Mouse (Mus musculus): ENCODE results near the gene Cd83. TPM values are rescaled to one million over a fixed set of nuclear protein-coding genes. Genes with fewer than 3 reads are reported as not detected.

The Cd83 gene
- polyA plus RNA-seq, 1 experiment from 2014 or later = 18.1 TPM

GRCm38 (mm10) chr13:43819020-43819310, 34.4 kb downstream of the Cd83 start:
- Histone ChIP-seq H3K36me3 (no peaks in the 10 kb centered on the region), H3K27me3 (no peaks in the 10 kb centered on the region), H3K9me3 (no peaks in the 10 kb centered on the region), H3K4me3 (no peak overlapping the region), H3K4me1 (replicated peaks) (no peaks in the 10 kb centered on the region), H3K9ac (no peak overlapping the region), H3K4me2 (no peak overlapping the region), H3K27ac (no peak overlapping the region)
- no peak for ATAC-seq (ENCODE audit: low FRiP score)
- 86% methylated on average over 6 of the region's 6 CpGs for WGBS

GRCm38 (mm10) chr13:43820071-43820470, 35.5 kb downstream of the Cd83 start:
- no peak overlapping the region for H3K4me2 ChIP-seq
- H3K9me3 ChIP-seq = no peaks in the 10 kb centered on the region
- ATAC-seq (ENCODE audit: low FRiP score) = no peak
- no peak overlapping the region for H3K4me3 ChIP-seq
- no peaks in the 10 kb centered on the region for H3K36me3 ChIP-seq
- no peaks in the 10 kb centered on the region for H3K27me3 ChIP-seq
- H3K27ac ChIP-seq = no peak overlapping the region
- no peaks in the 10 kb centered on the region for H3K4me1 ChIP-seq (replicated peaks)
- 83% methylated on average over 8 of the region's 8 CpGs for WGBS
- no peak overlapping the region for H3K9ac ChIP-seq

- ATAC-seq (ENCODE audit: low FRiP score) = no peak
- H3K9ac ChIP-seq = no peak overlapping the region
Measured at GRCm38 (mm10) chr13:43822306-43822705, 37.7 kb downstream of the Cd83 start.

GRCm38 (mm10) chr13:43828648-43829047, 44.1 kb downstream of the Cd83 start:
- no peak overlapping the region for H3K9ac ChIP-seq
- H3K27ac ChIP-seq = no peak overlapping the region
- no peak overlapping the region for H3K4me3 ChIP-seq
- H3K9me3 ChIP-seq = no peaks in the 10 kb centered on the region
- no peaks in the 10 kb centered on the region for H3K4me1 ChIP-seq (replicated peaks)
- no peak overlapping the region for H3K4me2 ChIP-seq
- WGBS = 55% methylated on average over 5 of the region's 5 CpGs
- ATAC-seq (ENCODE audit: low FRiP score) = no peak
- H3K27me3 ChIP-seq = no peaks in the 10 kb centered on the region
- H3K36me3 ChIP-seq = no peaks in the 10 kb centered on the region

More at GRCm38 (mm10) chr13:43822306-43822705, 37.7 kb downstream of the Cd83 start:
- 79% methylated on average over 4 of the region's 4 CpGs for WGBS
- no peak overlapping the region for H3K27ac ChIP-seq
- H3K4me3 ChIP-seq = no peak overlapping the region
- no peak overlapping the region for H3K4me2 ChIP-seq
- H3K4me1 ChIP-seq (replicated peaks) = no peaks in the 10 kb centered on the region
- no peaks in the 10 kb centered on the region for H3K27me3 ChIP-seq
- H3K9me3 ChIP-seq = no peaks in the 10 kb centered on the region
- no peaks in the 10 kb centered on the region for H3K36me3 ChIP-seq

GRCm38 (mm10) chr13:43830892-43831673, 46.5 kb downstream of the Cd83 start:
- H3K9me3 ChIP-seq = no peaks in the 10 kb centered on the region
- 88% methylated on average over 8 of the region's 8 CpGs for WGBS
- no peak for ATAC-seq (ENCODE audit: low FRiP score)

GRCm38 (mm10) chr13:43832731-43833130, 48.2 kb downstream of the Cd83 start:
- Histone ChIP-seq H3K36me3 (no peaks in the 10 kb centered on the region), H3K27ac (no peak overlapping the region), H3K4me2 (no peak overlapping the region), H3K9me3 (no peaks in the 10 kb centered on the region), H3K4me3 (no peak overlapping the region), H3K4me1 (replicated peaks) (no peaks in the 10 kb centered on the region), H3K27me3 (no peaks in the 10 kb centered on the region), H3K9ac (no peak overlapping the region)
- no peak for ATAC-seq (ENCODE audit: low FRiP score)
- 63% methylated on average over 7 of the region's 7 CpGs for WGBS

More at GRCm38 (mm10) chr13:43830892-43831673, 46.5 kb downstream of the Cd83 start:
- Histone ChIP-seq H3K4me2 (no peak overlapping the region), H3K4me3 (no peak overlapping the region), H3K27me3 (no peaks in the 10 kb centered on the region), H3K4me1 (replicated peaks) (no peaks in the 10 kb centered on the region), H3K36me3 (no peaks in the 10 kb centered on the region), H3K9ac (no peak overlapping the region), H3K27ac (no peak overlapping the region)

GRCm38 (mm10) chr13:43836376-43836775, 51.8 kb downstream of the Cd83 start:
- H3K36me3 ChIP-seq = no peaks in the 10 kb centered on the region
- no peak overlapping the region for H3K27ac ChIP-seq
- H3K4me2 ChIP-seq = no peak overlapping the region
- no peaks in the 10 kb centered on the region for H3K9me3 ChIP-seq
- H3K9ac ChIP-seq = no peak overlapping the region
- H3K27me3 ChIP-seq = no peaks in the 10 kb centered on the region
- H3K4me1 ChIP-seq (replicated peaks) = no peaks in the 10 kb centered on the region
- H3K4me3 ChIP-seq = no peak overlapping the region
- 79% methylated on average over 8 of the region's 8 CpGs for WGBS
- no peak for ATAC-seq (ENCODE audit: low FRiP score)

GRCm38 (mm10) chr13:43837812-43838211, 53.2 kb downstream of the Cd83 start:
- Histone ChIP-seq H3K27me3 (no peaks in the 10 kb centered on the region), H3K36me3 (no peaks in the 10 kb centered on the region), H3K4me3 (no peak overlapping the region), H3K27ac (no peak overlapping the region), H3K4me2 (no peak overlapping the region), H3K9ac (no peak overlapping the region), H3K4me1 (replicated peaks) (no peaks in the 10 kb centered on the region), H3K9me3 (no peaks in the 10 kb centered on the region)
- 27% methylated on average over 4 of the region's 4 CpGs for WGBS
- ATAC-seq (ENCODE audit: low FRiP score) = no peak

GRCm38 (mm10) chr13:43845151-43845550, 60.6 kb downstream of the Cd83 start:
- no peak overlapping the region for H3K9ac ChIP-seq
- WGBS = 84% methylated on average over 5 of the region's 5 CpGs
- H3K27ac ChIP-seq = no peak overlapping the region
- no peaks in the 10 kb centered on the region for H3K27me3 ChIP-seq
- H3K36me3 ChIP-seq = no peaks in the 10 kb centered on the region
- no peak for ATAC-seq (ENCODE audit: low FRiP score)
- no peak overlapping the region for H3K4me2 ChIP-seq
- no peaks in the 10 kb centered on the region for H3K9me3 ChIP-seq
- H3K4me3 ChIP-seq = no peak overlapping the region
- peaks cover 7% of the 10 kb centered on the region for H3K4me1 ChIP-seq (replicated peaks)

GRCm38 (mm10) chr13:43847186-43847585, 62.6 kb downstream of the Cd83 start:
- Histone ChIP-seq H3K4me3 (no peak overlapping the region), H3K27ac (no peak overlapping the region), H3K4me1 (replicated peaks) (peaks cover 17% of the 10 kb centered on the region), H3K36me3 (no peaks in the 10 kb centered on the region), H3K4me2 (no peak overlapping the region), H3K9ac (no peak overlapping the region), H3K27me3 (no peaks in the 10 kb centered on the region), H3K9me3 (no peaks in the 10 kb centered on the region)
- no peak for ATAC-seq (ENCODE audit: low FRiP score)
- WGBS = 90% methylated on average over 7 of the region's 7 CpGs

GRCm38 (mm10) chr13:43849816-43850215, 65.2 kb downstream of the Cd83 start:
- H3K36me3 ChIP-seq = no peaks in the 10 kb centered on the region
- no peak overlapping the region for H3K4me2 ChIP-seq
- H3K27me3 ChIP-seq = no peaks in the 10 kb centered on the region
- no peaks in the 10 kb centered on the region for H3K9me3 ChIP-seq
- WGBS = 36% methylated on average over 4 of the region's 4 CpGs
- no peak overlapping the region for H3K4me3 ChIP-seq
- ATAC-seq (ENCODE audit: low FRiP score) = no peak
- no peak overlapping the region for H3K27ac ChIP-seq
- H3K4me1 ChIP-seq (replicated peaks) = peaks cover 17% of the 10 kb centered on the region
- H3K9ac ChIP-seq = no peak overlapping the region

GRCm38 (mm10) chr13:43851108-43851507, 66.5 kb downstream of the Cd83 start:
- Histone ChIP-seq H3K4me3 (no peak overlapping the region), H3K9ac (no peak overlapping the region), H3K4me1 (replicated peaks) (peaks cover 17% of the 10 kb centered on the region), H3K9me3 (no peaks in the 10 kb centered on the region), H3K27ac (peak overlapping the region; percentile 46; the same call in 1 of the 2 replicates), H3K27me3 (no peaks in the 10 kb centered on the region), H3K4me2 (no peak overlapping the region), H3K36me3 (no peaks in the 10 kb centered on the region)
- ATAC-seq (ENCODE audit: low FRiP score) = no peak
- WGBS = 23% methylated on average over 4 of the region's 4 CpGs
